Mouse (Mus musculus) layer of hippocampus, adult 2 months (tissue): ENCODE results near the gene Wbp11. TPM values are rescaled to one million over a fixed set of nuclear protein-coding genes. Genes with fewer than 3 reads are reported as not detected.

Experiments
- DNase-seq, 2 experiments: peaks; one replicate each; pipeline ENCODE4 v3.0.0; 2022; ENCODE audit warnings: low spot score in 2 of 2
- H3K27ac ChIP-seq: fragments of 200-600 bp; 2 replicates; pipeline ENCODE4 v1.8.1; 2022
- H3K4me3 ChIP-seq: fragments of 200-600 bp; 2 replicates; pipeline ENCODE4 v1.8.1; 2022; ENCODE audit warnings: mild to moderate bottlenecking
- CTCF ChIP-seq: fragments of 200-600 bp; conservative IDR thresholded peaks from 2 replicates; pipeline ENCODE4 v1.8.1; 2022; ENCODE audit warnings: antibody characterized with exemption, mild to moderate bottlenecking, moderate library complexity
- microRNA-seq, 2 experiments: library from miRNA; unstranded; fragments of <30 nt; microRNA quantifications; one replicate each; pipeline ENCODE4 v1.2.0; 2021
- total RNA-seq, 2 experiments: library from RNA; stranded (reverse); gene quantifications; 2 replicates each; pipeline ENCODE4 v1.2.3; 2021

Wbp11 gene
- total RNA-seq, 2 experiments from 2014 or later = 134 to 138 TPM

DNA sequence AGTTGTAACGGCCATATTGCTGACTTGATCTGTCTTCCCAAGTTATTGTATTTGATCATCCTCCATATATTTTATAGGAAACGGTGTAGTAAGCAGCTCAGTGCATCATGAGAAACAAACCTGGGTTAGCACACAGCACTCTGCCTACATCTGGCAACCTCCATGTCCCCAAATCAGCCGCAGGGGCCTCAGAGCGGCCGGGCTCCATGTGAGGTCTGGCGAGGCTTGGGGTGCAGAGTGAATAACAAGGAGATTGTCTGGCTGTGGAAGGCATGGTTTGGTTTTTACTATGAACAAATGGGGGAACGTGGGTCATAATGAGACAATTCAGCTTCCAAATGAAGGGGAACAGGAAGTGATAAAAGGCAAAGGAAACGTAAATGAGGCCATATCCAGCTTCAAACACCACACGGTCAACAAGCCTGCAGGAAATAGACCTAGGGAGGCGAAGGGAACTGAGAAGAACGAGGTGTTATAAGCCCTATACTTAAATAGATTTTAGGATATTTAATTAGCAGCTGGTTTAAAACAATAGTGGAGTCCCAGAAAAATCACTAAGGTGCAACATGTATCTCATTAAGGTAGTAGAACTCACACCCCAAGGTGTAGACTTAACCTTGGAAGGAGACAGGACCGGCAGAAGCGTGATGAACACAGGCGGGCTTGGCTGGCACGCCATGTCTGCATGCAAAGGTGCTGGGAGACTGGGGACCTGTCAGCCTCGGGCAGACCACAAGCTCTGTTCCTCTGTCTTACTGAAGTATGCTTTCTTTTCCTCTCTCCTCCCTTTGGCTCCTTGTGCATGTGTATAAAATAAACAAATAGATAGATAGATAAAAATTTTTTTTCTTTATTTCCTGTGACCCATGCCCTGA, 34.9 kb downstream of the Wbp11 start:
- Histone ChIP-seq H3K4me3 (no peak overlapping the region), H3K27ac (no peak overlapping the region)
- DNase-seq = no peak
- TF ChIP-seq CTCF = no peak

DNA sequence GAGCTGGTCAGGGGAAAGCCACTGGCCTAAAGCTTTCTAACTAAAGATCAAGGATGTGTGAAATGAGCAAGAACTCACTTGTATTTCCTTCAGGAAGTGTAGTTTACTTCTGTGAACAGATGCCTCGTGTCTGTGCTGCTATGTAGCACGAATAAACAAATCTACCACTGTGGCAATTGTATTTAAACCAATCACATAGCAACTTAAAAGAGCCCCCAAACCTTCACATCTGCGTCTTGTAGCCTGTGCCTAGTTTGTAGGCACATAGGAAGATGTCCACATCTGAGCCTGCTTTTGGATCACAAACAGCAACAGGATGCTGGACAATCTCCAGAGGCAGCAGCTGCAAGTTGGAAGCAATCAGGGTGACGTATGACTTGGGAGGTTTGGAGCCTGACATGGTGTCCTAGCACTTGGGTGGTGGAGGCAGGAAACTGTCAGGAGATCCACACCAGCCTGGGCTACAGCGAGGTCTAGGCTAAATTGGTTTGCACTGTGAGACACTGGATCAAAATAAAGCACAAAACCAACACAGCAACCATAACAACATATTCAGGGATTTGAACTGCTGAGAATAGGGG, 38.6 kb downstream of the Wbp11 start:
- H3K4me3 ChIP-seq = no peak overlapping the region
- no peak for DNase-seq
- H3K27ac ChIP-seq = no peak overlapping the region
- no peak for TF ChIP-seq CTCF

DNA sequence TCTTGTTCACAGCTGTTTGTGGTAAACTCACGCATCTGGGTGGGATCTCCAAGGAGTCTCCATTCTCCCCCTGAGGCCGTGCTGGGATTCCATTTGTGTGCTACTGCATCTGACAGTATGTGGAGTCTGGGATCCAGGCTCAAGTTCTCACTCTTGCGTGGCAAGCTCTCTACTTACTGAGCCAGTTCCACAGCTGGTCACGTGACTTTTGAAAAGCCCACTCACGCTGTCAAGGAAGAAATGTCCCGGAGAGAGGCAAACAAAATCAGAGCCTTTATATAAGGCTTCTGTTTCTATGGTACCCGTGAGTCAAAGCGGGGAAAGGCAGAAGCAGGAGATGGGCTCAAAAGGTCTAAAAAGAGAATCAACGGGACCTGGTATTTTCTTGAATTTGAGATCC, 45.3 kb downstream of the Wbp11 start:
- DNase-seq = peak in 1 of 2 experiments; percentile 42

DNA sequence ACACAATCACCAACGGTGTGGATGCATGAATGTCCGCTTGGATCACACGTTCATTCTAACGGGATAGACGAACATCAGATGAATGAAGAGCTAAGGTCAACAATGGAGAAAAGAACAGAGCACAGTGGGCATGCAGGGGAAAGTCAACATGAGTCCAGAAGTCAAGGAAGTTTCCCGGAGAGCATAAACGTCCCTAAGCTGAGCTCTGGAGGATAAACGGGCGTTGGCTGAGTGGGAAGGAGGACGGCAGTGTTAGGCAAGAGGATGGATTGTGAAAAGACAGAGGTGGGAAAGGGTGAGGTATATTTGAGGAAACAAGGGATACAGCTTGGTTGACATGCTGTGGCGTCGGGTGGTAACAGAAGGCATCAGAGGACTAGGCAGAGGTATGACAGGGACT, 45.9 kb downstream of the Wbp11 start:
- no peak for DNase-seq
- no peak for TF ChIP-seq CTCF
- Histone ChIP-seq H3K27ac (no peak overlapping the region), H3K4me3 (no peak overlapping the region)

More for the DNA sequence above, 45.3 kb downstream of the Wbp11 start:
- TF ChIP-seq CTCF = no peak
- Histone ChIP-seq H3K4me3 (no peak overlapping the region), H3K27ac (no peak overlapping the region)

DNA sequence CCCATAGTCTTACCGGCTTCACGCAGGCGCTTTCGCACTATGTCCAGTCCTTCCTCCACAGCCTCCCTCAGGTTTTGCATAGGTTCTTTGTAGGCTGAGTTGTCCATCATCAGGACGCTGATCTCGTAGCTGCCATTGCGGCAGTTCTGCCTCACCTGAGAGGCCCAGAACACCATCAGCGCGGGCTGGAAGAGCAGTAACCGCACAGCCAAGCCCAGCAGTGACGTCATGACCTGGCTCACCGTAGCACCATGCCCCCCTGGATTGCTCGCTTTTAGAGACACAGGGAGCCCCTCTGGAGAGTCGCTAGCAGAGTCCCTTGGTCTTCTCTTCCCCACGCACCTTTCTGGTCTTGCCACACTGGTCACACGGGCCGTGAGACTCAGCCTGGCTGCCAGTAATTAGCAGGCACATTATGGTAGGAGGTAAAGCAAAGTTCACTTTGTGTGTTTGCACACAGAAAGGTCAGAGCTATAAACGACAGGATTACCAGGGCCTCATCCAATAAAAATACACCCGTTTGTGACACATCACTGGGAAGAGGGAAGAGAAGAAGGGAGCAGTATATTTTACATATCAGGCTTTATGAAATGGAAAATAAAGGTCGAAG, 46.6 kb downstream of the Wbp11 start, which contains the start of gene Gucy2c:
Gene Gucy2c, minus strand, starts transcription at position 389 of the 610 bp plus-strand sequence.
- no peak for TF ChIP-seq CTCF
- Histone ChIP-seq H3K27ac (no peak within 1 kb of the TSS), H3K4me3 (no peak within 1 kb of the TSS)
- DNase-seq = no peak

DNA sequence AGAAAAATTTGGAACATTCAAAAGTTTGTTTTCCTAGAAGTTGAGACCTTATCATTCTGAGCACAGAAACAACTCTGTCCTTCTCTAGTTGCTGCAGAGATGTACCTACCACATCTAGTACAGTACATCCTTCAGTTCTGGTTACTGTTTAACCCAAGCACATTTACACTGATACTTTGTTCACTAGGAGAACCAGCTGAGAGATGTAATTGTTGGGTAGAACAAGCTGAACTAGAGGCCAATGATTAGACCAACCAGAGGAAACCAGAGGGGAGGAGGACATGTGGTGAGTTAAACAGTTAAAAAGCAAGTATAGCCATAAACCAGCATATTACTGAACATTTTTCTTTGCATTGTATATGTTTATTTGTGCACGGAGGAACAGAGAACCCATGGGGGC, 51.6 kb downstream of the Wbp11 start:
- no peak for DNase-seq
- Histone ChIP-seq H3K4me3 (no peak overlapping the region), H3K27ac (no peak overlapping the region)
- no peak for TF ChIP-seq CTCF

DNA sequence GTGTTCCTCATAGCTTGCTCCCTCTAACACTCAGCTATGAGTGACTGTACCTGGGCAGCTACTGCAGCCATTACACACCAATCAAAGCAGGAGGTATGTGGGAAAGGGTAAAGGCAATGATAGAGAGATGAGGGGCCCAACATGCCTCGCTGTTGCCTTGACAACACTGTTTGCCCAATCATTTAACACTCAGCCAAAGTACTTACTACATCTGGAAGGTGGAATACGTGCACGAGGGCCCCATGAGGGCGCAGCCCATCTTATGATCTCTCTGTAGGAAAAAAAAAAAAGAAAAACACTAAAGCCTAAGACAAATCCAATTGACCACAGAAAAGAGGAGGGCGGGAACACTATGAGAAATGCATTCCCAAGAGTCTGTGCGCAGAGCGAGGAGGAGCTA, 58.2 kb downstream of the Wbp11 start:
- Histone ChIP-seq H3K27ac (no peak overlapping the region), H3K4me3 (no peak overlapping the region)
- no peak for DNase-seq
- TF ChIP-seq CTCF = no peak

DNA sequence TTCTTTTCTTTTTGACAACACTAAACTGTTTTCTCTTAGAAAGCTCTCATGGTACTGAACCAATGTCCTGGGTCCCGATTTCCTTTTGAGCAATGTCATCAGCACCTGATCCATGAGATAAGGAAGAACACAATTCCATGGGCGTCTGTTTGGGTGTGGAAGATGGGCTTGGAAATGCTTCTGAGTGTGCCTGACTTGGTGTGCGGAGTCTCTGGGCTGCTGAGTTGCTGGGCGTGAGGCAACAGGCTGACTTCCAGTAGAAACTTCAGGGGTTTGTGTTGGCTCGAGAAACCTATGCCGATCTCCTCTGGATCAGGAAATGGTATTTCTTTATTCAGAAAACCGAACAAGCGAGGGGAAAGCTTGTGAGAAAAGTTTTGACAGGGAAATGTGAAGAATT, 58.9 kb downstream of the Wbp11 start:
- DNase-seq = no peak
- H3K27ac ChIP-seq = no peak overlapping the region
- no peak for TF ChIP-seq CTCF
- no peak overlapping the region for H3K4me3 ChIP-seq

DNA sequence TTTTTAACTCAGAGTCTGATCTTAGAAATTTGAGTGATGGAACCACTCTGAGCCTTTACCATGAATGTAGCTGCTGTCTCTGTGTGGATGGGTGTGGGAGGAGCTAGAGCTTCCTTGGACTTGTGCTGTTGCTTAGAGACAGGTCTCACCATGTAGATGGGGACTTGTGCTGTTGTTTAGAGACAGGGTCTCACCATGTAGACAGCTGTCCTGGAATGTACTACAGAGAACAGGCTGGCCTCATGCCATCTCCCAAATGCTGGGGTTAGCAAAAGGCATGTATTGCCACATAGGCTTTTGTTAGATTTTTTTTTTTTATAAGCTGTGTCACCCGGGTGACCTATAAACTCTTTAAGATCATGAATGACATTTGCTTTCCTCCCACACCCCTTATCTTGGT, 64.1 kb downstream of the Wbp11 start:
- no peak for TF ChIP-seq CTCF

More for the DNA sequence above, 64.1 kb downstream of the Wbp11 start:
- DNase-seq = no peak
- Histone ChIP-seq H3K4me3 (no peak overlapping the region), H3K27ac (no peak overlapping the region)

Small RNA genes lying within 50 kb of the gene (microRNA-seq; reads per million reads assigned to microRNA genes)
- gene Gm44364 = 0 reads per million in 2 experiments

Other genes starting within 250 kb of the Wbp11 start
- under 1 TPM; 0.33 to 0.34 TPM for gene Plbd1, start 166.3 kb downstream of the Wbp11 start, total RNA-seq
- gene Gucy2c, start 46.5 kb downstream of the Wbp11 start, total RNA-seq = under 1 TPM; 0.36 to 0.54 TPM
- 10 to 100 TPM; 11.6 to 12.8 TPM for gene Hist4h4, start 23.8 kb downstream of the Wbp11 start, total RNA-seq
- gene H2afj, start 20.0 kb downstream of the Wbp11 start, total RNA-seq = 10 to 100 TPM; 69.6 to 72.3 TPM
- 1 to 10 TPM; 3.8 to 5.4 TPM for gene BC049715, start 607 bp downstream of the Wbp11 start, total RNA-seq
- 1 to 10 TPM; 5.8 to 7.9 TPM for gene Smco3, start 7.2 kb upstream of the Wbp11 start, total RNA-seq
- gene Art4, start 29.5 kb upstream of the Wbp11 start, total RNA-seq = not detected
- 10 to 100 TPM; 23.1 to 29.1 TPM for gene Mgp, start 47.6 kb upstream of the Wbp11 start, total RNA-seq
- under 1 TPM; 0.26 to 0.52 TPM for gene Erp27, start 93.9 kb upstream of the Wbp11 start, total RNA-seq
- gene Pde6h, start 95.6 kb upstream of the Wbp11 start, total RNA-seq = under 1 TPM; 0.44 to 0.61 TPM
- 1 to 10 TPM; 8.5 to 9.4 TPM for gene Arhgdib, start 113.7 kb upstream of the Wbp11 start, total RNA-seq